Mouse (Mus musculus) lung, postnatal 0 days (tissue): ENCODE results near the gene Hist2h3c2. TPM values are rescaled to one million over a fixed set of nuclear protein-coding genes. Genes with fewer than 3 reads are reported as not detected.
A peak's percentile ranks its signal among the peaks of the same experiment; 100 is the strongest.

Source experiments
- ATAC-seq: fragments of 200-750 bp; cut with Nextera tagmentation; 2 replicates; pipeline ENCODE4 v1.8.0; 2017; ENCODE audit warnings: moderate library complexity
- DNase-seq: peaks from one replicate; pipeline ENCODE4 v3.0.0-alpha.2; 2016; ENCODE audit warnings: low spot score
- H3K27ac ChIP-seq: fragments of 300-500 bp; sonication (generic); 2 replicates; pipeline ENCODE4 v1.5.1; 2014; ENCODE audit warnings: antibody characterized with exemption, mild to moderate bottlenecking, low read length, mixed read lengths
- H3K27me3 ChIP-seq: fragments of 300-500 bp; sonication (generic); replicated peaks from 2 replicates; pipeline ENCODE4 v1.6.1; 2014; ENCODE audit warnings: low read length, mixed read lengths; ENCODE audit not compliant: insufficient read depth
- H3K36me3 ChIP-seq: fragments of 300-500 bp; sonication (generic); 2 replicates; pipeline ENCODE4 v1.6.1; 2014; ENCODE audit warnings: low read length, mixed read lengths; ENCODE audit not compliant: insufficient read depth
- H3K4me1 ChIP-seq: fragments of 300-500 bp; sonication (generic); 2 replicates; pipeline ENCODE4 v1.6.1; 2014; ENCODE audit warnings: antibody characterized with exemption, low read depth, low read length, mixed read lengths; ENCODE audit not compliant: insufficient read depth
- H3K4me2 ChIP-seq: fragments of 300-500 bp; sonication (generic); replicated peaks from 2 replicates; pipeline ENCODE4 v1.6.1; 2014; ENCODE audit warnings: low read depth, mild to moderate bottlenecking, low read length, moderate library complexity, mixed read lengths
- H3K4me3 ChIP-seq: fragments of 300-500 bp; sonication (generic); 2 replicates; pipeline ENCODE4 v1.5.1; 2014; ENCODE audit warnings: low read depth, low read length
- H3K9ac ChIP-seq: fragments of 300-500 bp; sonication (generic); replicated peaks from 2 replicates; pipeline ENCODE4 v1.6.1; 2014; ENCODE audit warnings: low read depth, mild to moderate bottlenecking
- H3K9me3 ChIP-seq: fragments of 300-500 bp; sonication (generic); 2 replicates; pipeline ENCODE4 v1.6.1; 2016; ENCODE audit warnings: low read length, mixed read lengths
- CTCF ChIP-seq: IDR thresholded peaks from 2 replicates; pipeline ENCODE4 v1.5.1; 2016; ENCODE audit warnings: antibody characterized with exemption, mild to moderate bottlenecking
- EP300 ChIP-seq: IDR thresholded peaks from 2 replicates; pipeline ENCODE4 v1.6.1; 2016; ENCODE audit warnings: antibody characterized with exemption, mild to moderate bottlenecking, control low read depth
- WGBS: fragments of 180-500 bp; shearing (Covaris S2); extraction: QIAGEN DNeasy Blood & Tissue Kit; methylation state at CpG from one replicate; pipeline ENCODE4 v1.1.7; 2014; 5-methylcytosine and 5-hydroxymethylcytosine counted together
- polyA plus RNA-seq: library from polyadenylated mRNA; unstranded; fragments of >200 nt; fragmentation: Nextera tagmentation; extraction: Ambion mirVana; gene quantifications from 2 replicates; pipeline ENCODE4 v1.2.1, GENCODE M21; 2015

Hist2h3c2 gene
- polyA plus RNA-seq, 1 experiment from 2014 or later: 1.8 TPM

GRCm38 (mm10) chr3:96236834-96237334 is 2.0 kb downstream of the Hist2h3c2 start:
- H3K9me3 ChIP-seq: no peaks in the 10 kb centered on the region
- H3K36me3 ChIP-seq: no peaks in the 10 kb centered on the region
- TF ChIP-seq EP300 (no peak), CTCF (no peak)
- H3K4me3 ChIP-seq: no peak overlapping the region
- H3K9ac ChIP-seq: no peak overlapping the region
- ATAC-seq (no peak), DNase-seq (no peak)
- no peak overlapping the region for H3K27ac ChIP-seq
- WGBS: 75% methylated on average over 4 of the region's 4 CpGs
- peaks cover 6% of the 10 kb centered on the region; the same call in 1 of the 2 replicates for H3K4me1 ChIP-seq
- H3K27me3 ChIP-seq: no peaks in the 10 kb centered on the region
- no peak overlapping the region for H3K4me2 ChIP-seq

GRCm38 (mm10) chr3:96235836-96236235 is 3.1 kb downstream of the Hist2h3c2 start:
- Histone ChIP-seq H3K9me3 (no peaks in the 10 kb centered on the region), H3K9ac (no peak overlapping the region), H3K4me3 (no peak overlapping the region), H3K4me1 (peaks cover 4% of the 10 kb centered on the region; the same call in 1 of the 2 replicates), H3K27ac (no peak overlapping the region), H3K27me3 (no peaks in the 10 kb centered on the region), H3K36me3 (no peaks in the 10 kb centered on the region), H3K4me2 (no peak overlapping the region)
- 38% methylated on average over 3 of the region's 3 CpGs for WGBS
- no peak for DNase-seq
- no peak for TF ChIP-seq EP300
- no peak for TF ChIP-seq CTCF
- no peak for ATAC-seq

DNA sequence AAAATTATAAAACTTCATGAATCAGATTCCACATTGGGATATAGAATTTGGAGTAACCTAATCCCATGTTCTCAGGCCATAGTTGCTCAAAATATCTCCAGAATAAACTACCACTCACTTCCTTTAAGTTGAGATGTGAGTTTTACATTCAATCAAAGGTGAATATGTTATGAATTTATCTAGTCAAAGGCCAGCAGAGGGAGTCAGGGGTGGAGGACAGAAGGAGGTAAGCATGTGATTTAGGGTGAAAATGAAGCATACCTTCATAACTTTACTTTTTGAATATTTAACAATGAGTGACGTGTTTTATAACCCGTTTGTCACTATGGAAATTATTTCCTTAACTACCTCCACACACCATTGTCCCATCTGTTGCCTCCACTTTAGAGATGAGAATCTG is 4.0 kb downstream of the Hist2h3c2 start:
- DNase-seq: no peak
- H3K4me3 ChIP-seq: no peak overlapping the region
- no peak overlapping the region for H3K9ac ChIP-seq
- H3K9me3 ChIP-seq: no peaks in the 10 kb centered on the region
- no peaks in the 10 kb centered on the region for H3K36me3 ChIP-seq
- H3K27me3 ChIP-seq: no peaks in the 10 kb centered on the region
- no peak overlapping the region for H3K27ac ChIP-seq
- 0 out of 2 replicates have a peak, but pooled peaks cover 2% of the 10 kb centered on the region for H3K4me1 ChIP-seq
- H3K4me2 ChIP-seq: no peak overlapping the region
- 93% methylated on average over 2 of the region's 2 CpGs for WGBS
- TF ChIP-seq CTCF (peak; percentile 26; the same call in 1 of the 2 replicates), EP300 (no peak)
- ATAC-seq: no peak

DNA sequence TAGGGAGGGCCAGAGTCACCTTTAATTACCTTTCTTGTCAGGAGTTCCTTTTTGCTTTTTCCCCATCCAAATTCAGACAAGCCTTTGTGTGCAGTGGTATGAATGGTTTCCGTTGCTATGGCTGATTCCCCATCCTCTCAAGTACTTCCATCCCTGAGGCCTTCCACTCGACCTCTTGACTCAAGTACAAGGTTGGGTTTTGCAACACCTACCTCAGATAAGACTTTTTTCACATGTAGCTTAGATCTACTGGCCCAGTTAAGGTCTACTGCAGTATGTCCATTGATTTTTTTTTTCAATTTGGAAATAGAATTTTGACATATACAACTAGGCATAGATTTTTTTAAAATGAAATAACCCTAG is 7.2 kb downstream of the Hist2h3c2 start:
- DNase-seq (peak; percentile 86), ATAC-seq (peak; percentile 82)

DNA sequence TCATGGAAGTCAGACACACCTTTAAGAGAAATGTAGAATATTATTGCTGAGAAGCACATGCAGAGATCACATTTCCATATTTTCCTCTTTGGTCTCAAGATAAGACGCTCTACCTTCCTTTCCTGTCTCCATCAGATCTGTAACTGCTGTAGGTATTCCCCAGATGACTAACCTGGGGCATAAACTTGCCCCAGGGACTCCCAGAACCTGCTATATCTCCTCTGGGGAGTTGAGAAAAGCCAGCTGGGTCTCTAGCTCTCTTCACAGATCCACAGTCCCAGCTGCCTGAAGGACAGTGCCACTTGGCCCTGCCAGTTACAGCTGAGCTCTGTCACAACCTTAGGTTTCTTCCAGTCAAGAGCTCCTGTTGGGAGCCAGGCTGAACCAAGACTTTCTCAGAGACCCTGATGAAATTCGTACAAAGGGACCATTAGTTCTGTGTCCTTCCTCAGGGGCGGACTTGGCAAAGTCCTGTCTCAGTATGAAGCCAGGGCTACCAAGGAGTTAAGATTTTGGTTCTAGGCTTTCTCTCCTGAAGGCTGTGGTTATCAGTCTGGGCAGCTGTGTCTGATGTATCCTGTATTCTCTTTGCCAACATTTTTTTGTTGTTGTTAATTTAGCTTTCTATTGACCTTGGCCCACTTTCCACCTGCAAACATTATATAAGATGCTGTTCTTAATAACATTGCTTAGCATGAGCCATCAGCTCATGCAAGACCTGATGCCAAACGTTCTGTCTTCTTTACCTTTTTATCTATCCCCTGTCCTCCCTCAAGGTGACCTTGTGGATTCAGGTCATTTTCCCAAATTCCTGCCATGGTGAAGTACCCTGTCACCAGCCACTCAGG is 7.8 kb downstream of the Hist2h3c2 start:
- Histone ChIP-seq H3K27me3 (no peaks in the 10 kb centered on the region), H3K4me3 (no peak overlapping the region), H3K4me1 (no peaks in the 10 kb centered on the region), H3K36me3 (no peaks in the 10 kb centered on the region), H3K9ac (no peak overlapping the region), H3K4me2 (no peak overlapping the region), H3K9me3 (no peaks in the 10 kb centered on the region), H3K27ac (no peak overlapping the region)
- ATAC-seq (no peak), DNase-seq (no peak)
- TF ChIP-seq CTCF (no peak), EP300 (no peak)
- 65% methylated on average over 4 of the region's 4 CpGs for WGBS

More for the DNA sequence above, 7.2 kb downstream of the Hist2h3c2 start:
- no peak overlapping the region for H3K27ac ChIP-seq
- H3K9me3 ChIP-seq: no peaks in the 10 kb centered on the region
- WGBS: 51% methylated on average over 2 of the region's 2 CpGs
- H3K27me3 ChIP-seq: no peaks in the 10 kb centered on the region
- no peaks in the 10 kb centered on the region for H3K36me3 ChIP-seq
- no peak overlapping the region for H3K4me2 ChIP-seq
- H3K4me1 ChIP-seq: no peaks in the 10 kb centered on the region
- H3K4me3 ChIP-seq: no peak overlapping the region
- no peak overlapping the region for H3K9ac ChIP-seq
- TF ChIP-seq EP300 (peak; percentile 52), CTCF (no peak)

GRCm38 (mm10) chr3:96230404-96230803 is 8.5 kb downstream of the Hist2h3c2 start:
- H3K9me3 ChIP-seq: no peaks in the 10 kb centered on the region
- no peak overlapping the region for H3K4me2 ChIP-seq
- TF ChIP-seq CTCF: no peak
- no peak for TF ChIP-seq EP300
- H3K9ac ChIP-seq: no peak overlapping the region
- no peak for DNase-seq
- no peaks in the 10 kb centered on the region for H3K36me3 ChIP-seq
- no peak overlapping the region for H3K27ac ChIP-seq
- 66% methylated on average over 2 of the region's 2 CpGs for WGBS
- H3K27me3 ChIP-seq: no peaks in the 10 kb centered on the region
- no peaks in the 10 kb centered on the region for H3K4me1 ChIP-seq
- H3K4me3 ChIP-seq: no peak overlapping the region
- ATAC-seq: no peak
